Mouse (Mus musculus): ENCODE measurements around the gene Pigv. TPM values are rescaled to one million over a fixed set of nuclear protein-coding genes. Genes with fewer than 3 reads are reported as not detected.

The Pigv gene
- polyA plus RNA-seq (2012; rRNA removed): 11.5 TPM in 2 replicates

GRCm38 (mm10) chr4:133671881-133672844 is at the start of gene Pigv:
Gene Pigv (minus strand): TSS chr4:133672647.

GRCm38 (mm10) chr4:133649989-133650699 is 22.3 kb downstream of the Pigv start, which contains the start of gene Zdhhc18:
Gene Zdhhc18 (minus strand): TSS chr4:133650154.

Other genes with a start within 250 kb of the Pigv start
- 0.13 and 0.73 TPM in 2 replicates for gene Tent5b, start 192.5 kb downstream of the Pigv start, polyA plus RNA-seq (2012; rRNA removed)
- gene Trnp1, start 174.1 kb downstream of the Pigv start, polyA plus RNA-seq (2012; rRNA removed): 20.9 and 22.1 TPM in 2 replicates
- gene Kdf1, start 153.7 kb downstream of the Pigv start, polyA plus RNA-seq (2012; rRNA removed): 0.10 and 0.15 TPM in 2 replicates
- 171 and 177 TPM in 2 replicates for gene Nudc, start 126.7 kb downstream of the Pigv start, polyA plus RNA-seq (2012; rRNA removed)
- gene Nr0b2, start 119.3 kb downstream of the Pigv start, polyA plus RNA-seq (2012; rRNA removed): 0.08 TPM in 1 of 2 replicates, not detected in the other
- 5.5 and 6.9 TPM in 2 replicates for gene Gpatch3, start 97.9 kb downstream of the Pigv start, polyA plus RNA-seq (2012; rRNA removed)
- 29.3 and 31.4 TPM in 2 replicates for gene Gpn2, start 88.3 kb downstream of the Pigv start, polyA plus RNA-seq (2012; rRNA removed)
- 2.2 and 5.9 TPM in 2 replicates for gene Sfn, start 70.5 kb downstream of the Pigv start, polyA plus RNA-seq (2012; rRNA removed)
- gene Zdhhc18, start 22.5 kb downstream of the Pigv start, polyA plus RNA-seq (2012; rRNA removed): 30.1 and 35.9 TPM in 2 replicates
- 53.4 and 60.1 TPM in 2 replicates for gene Arid1a, start 84.1 kb upstream of the Pigv start, polyA plus RNA-seq (2012; rRNA removed)
- gene Rps6ka1, start 215.2 kb upstream of the Pigv start, polyA plus RNA-seq (2012; rRNA removed): 14.4 and 14.7 TPM in 2 replicates

All from central nervous system, embryonic 18 days (tissue).